Mouse (Mus musculus) kidney, adult 9 months (tissue): ENCODE results near the gene C1qc.

ENCODE experiments used
- DNase-seq: peaks from one replicate; pipeline ENCODE4 v3.0.0; 2022

C1qc gene

DNA sequence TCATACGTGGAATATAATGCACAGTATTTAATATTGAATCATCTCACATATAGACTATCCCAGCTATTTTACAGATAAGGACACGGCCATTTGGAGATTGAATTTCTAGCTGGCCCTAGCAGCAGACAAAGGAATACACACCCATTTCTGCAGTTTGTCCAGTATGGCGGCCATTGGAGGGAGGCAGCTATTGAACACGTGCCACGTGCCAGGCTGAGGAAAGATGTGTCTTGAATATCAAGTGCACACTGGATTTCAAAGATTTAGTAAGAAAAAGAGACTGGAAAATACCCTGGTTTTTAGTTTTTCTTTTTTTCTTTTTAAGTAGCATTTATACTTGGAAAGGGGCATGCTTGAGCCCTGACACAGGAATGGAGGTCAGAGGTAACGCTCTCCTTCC is 45.7 kb downstream of the C1qc start:
- no peak for DNase-seq

DNA sequence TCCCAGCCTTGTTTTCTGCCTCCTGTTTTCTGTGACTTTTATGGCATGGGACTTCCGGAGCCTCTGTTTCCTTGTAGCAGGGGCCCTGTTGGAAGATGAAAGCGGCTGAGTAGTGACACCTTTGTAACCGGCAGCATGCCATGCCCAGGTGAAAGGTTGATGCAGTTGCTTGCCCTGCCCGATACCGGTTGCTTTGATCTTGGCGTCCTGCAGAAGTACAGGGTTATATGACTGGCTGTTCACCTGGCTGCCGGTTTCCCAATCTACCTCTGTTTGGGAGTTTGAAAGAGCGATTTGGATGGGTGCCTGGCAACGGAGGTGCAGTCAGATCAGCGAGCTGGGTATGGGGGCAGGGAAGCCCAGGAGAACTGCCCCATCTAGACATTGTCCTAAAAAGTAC is 50.1 kb downstream of the C1qc start:
- DNase-seq: no peak

DNA sequence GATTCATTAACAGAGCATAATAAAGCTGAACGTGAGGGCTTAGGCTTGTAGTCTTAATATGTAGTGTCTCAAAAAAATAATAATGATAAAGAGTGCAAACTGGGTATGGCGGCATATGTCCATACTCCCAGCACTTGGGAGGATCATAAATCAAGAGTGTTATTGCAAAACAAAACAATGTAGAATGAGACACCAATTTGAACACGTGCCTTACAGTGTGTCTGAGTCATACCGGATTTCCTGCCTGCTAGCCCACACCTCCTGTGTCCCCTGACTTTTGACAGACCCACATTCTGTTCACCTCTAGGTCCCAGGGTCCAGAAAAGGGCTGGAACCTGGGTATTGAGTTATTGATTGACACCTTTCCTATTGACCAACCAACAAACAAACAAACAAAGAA is 50.8 kb downstream of the C1qc start:
- DNase-seq: no peak

DNA sequence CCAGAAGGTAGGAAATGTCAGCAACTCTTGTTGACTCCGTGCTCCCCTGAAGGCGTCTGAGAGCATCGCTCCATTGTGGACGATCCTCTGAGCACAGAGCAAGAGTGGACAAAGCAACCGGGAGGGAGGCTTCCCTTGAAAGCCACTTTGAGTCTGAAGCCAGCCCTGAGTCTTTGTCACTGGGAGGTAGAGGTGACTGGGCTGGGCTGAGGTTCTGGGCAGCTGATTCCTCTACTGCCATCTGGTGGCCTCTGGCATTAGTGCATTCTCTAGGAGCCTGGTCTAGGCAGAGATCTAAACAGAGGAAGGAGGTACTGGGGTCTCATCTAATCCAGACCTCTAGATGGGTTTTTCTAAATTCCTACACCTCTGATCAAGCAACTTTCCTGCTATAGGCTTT is 51.8 kb downstream of the C1qc start:
- DNase-seq: peak; percentile 83
